Mouse (Mus musculus): Measurements from ENCODE around the gene Htra1. TPM values are rescaled to one million over a fixed set of nuclear protein-coding genes. Genes with fewer than 3 reads are reported as not detected.

Gene Htra1
- polyA plus RNA-seq, 1 experiment: 176 TPM

- peaks cover 6% of the 10 kb centered on the region for H3K36me3 ChIP-seq (ENCODE audit: control insufficient read depth, insufficient read depth)
- H3K4me3 ChIP-seq: no peak overlapping the region
- TF ChIP-seq E2F4 (IDR thresholded peaks at IDR 0.05; ENCODE audit: insufficient read depth) (no peak), MYOD1 (IDR thresholded peaks at IDR 0.05; ENCODE audit: control insufficient read depth in 1 of 3, insufficient read length in 2 of 3, low read depth in 2 of 3) (peak in 1 of 3 experiments; percentile 65), CEBPB (IDR thresholded peaks at IDR 0.05; ENCODE audit: insufficient read depth, poor library complexity, severe bottlenecking) (no peak), POLR2AphosphoS2 (IDR thresholded peaks at IDR 0.05; ENCODE audit: insufficient read length, low read depth) (no peak), TCF12 (IDR thresholded peaks at IDR 0.05; ENCODE audit: insufficient read depth, poor library complexity, severe bottlenecking) (peak; percentile 39), MAX (IDR thresholded peaks at IDR 0.05; ENCODE audit: low read depth) (no peak), REST (IDR thresholded peaks at IDR 0.05; ENCODE audit: insufficient read depth, insufficient read length) (no peak), SRF (IDR thresholded peaks at IDR 0.05; ENCODE audit: control insufficient read depth, insufficient read length, low read depth) (no peak), MYOG (IDR thresholded peaks at IDR 0.05; ENCODE audit: control insufficient read depth in 1 of 3, insufficient read depth in 1 of 3, insufficient read length in 2 of 3, low read depth in 2 of 3) (peak in 2 of 3 experiments; percentile 33 to 77), USF1 (IDR thresholded peaks at IDR 0.05; ENCODE audit: low read depth) (peak; percentile 92)
- H3K27me3 ChIP-seq (ENCODE audit: control insufficient read depth, insufficient read depth, insufficient read length): no peaks in the 10 kb centered on the region
- H3ac ChIP-seq (ENCODE audit: control insufficient read depth, insufficient read length): no peak overlapping the region
- peak overlapping the region; percentile 73 for H3K4me2 ChIP-seq (ENCODE audit: low read depth)
- H3K79me2 ChIP-seq (ENCODE audit: control insufficient read depth, insufficient read depth): no peaks in the 10 kb centered on the region
Measured at GRCm38 (mm10) chr7:130964686-130965085, 28.8 kb downstream of the Htra1 start.

GRCm38 (mm10) chr7:130965396-130965795 is 29.5 kb downstream of the Htra1 start:
- peaks cover 6% of the 10 kb centered on the region for H3K36me3 ChIP-seq (ENCODE audit: control insufficient read depth, insufficient read depth)
- H3ac ChIP-seq (ENCODE audit: control insufficient read depth, insufficient read length): no peak overlapping the region
- H3K79me2 ChIP-seq (ENCODE audit: control insufficient read depth, insufficient read depth): no peaks in the 10 kb centered on the region
- H3K4me3 ChIP-seq: no peak overlapping the region
- H3K27me3 ChIP-seq (ENCODE audit: control insufficient read depth, insufficient read depth, insufficient read length): no peaks in the 10 kb centered on the region
- peak; percentile 42 for TF ChIP-seq POLR2A (IDR thresholded peaks at IDR 0.05; ENCODE audit: insufficient read length, low read depth)
- TF ChIP-seq SRF (IDR thresholded peaks at IDR 0.05; ENCODE audit: control insufficient read depth, insufficient read length, low read depth): no peak
- no peak for TF ChIP-seq TCF12 (IDR thresholded peaks at IDR 0.05; ENCODE audit: insufficient read depth, poor library complexity, severe bottlenecking)
- TF ChIP-seq USF1 (IDR thresholded peaks at IDR 0.05; ENCODE audit: low read depth): no peak
- no peak for TF ChIP-seq POLR2AphosphoS2 (IDR thresholded peaks at IDR 0.05; ENCODE audit: insufficient read length, low read depth)
- TF ChIP-seq REST (IDR thresholded peaks at IDR 0.05; ENCODE audit: insufficient read depth, insufficient read length): no peak
- TF ChIP-seq MAX (IDR thresholded peaks at IDR 0.05; ENCODE audit: low read depth): no peak
- no peak for TF ChIP-seq MYOG (IDR thresholded peaks at IDR 0.05; ENCODE audit: control insufficient read depth in 1 of 3, insufficient read depth in 1 of 3, insufficient read length in 2 of 3, low read depth in 2 of 3)
- peak; percentile 90 for TF ChIP-seq CEBPB (IDR thresholded peaks at IDR 0.05; ENCODE audit: insufficient read depth, poor library complexity, severe bottlenecking)
- peak in 1 of 3 experiments; percentile 35 for TF ChIP-seq MYOD1 (IDR thresholded peaks at IDR 0.05; ENCODE audit: control insufficient read depth in 1 of 3, insufficient read length in 2 of 3, low read depth in 2 of 3)
- no peak for TF ChIP-seq TCF3 (IDR thresholded peaks at IDR 0.05; ENCODE audit: insufficient read length, low read depth)
- TF ChIP-seq E2F4 (IDR thresholded peaks at IDR 0.05; ENCODE audit: insufficient read depth): no peak
- peak overlapping the region; percentile 73 for H3K4me2 ChIP-seq (ENCODE audit: low read depth)

- H3K4me3 ChIP-seq: no peak overlapping the region
- H3K4me2 ChIP-seq (ENCODE audit: low read depth): peak overlapping the region; percentile 52
- no peak overlapping the region for H3ac ChIP-seq (ENCODE audit: control insufficient read depth, insufficient read length)
- peaks cover 8% of the 10 kb centered on the region for H3K36me3 ChIP-seq (ENCODE audit: control insufficient read depth, insufficient read depth)
- no peaks in the 10 kb centered on the region for H3K27me3 ChIP-seq (ENCODE audit: control insufficient read depth, insufficient read depth, insufficient read length)
- H3K79me2 ChIP-seq (ENCODE audit: control insufficient read depth, insufficient read depth): no peaks in the 10 kb centered on the region
- TF ChIP-seq CEBPB (IDR thresholded peaks at IDR 0.05; ENCODE audit: insufficient read depth, poor library complexity, severe bottlenecking) (no peak), MYOD1 (IDR thresholded peaks at IDR 0.05; ENCODE audit: control insufficient read depth in 1 of 3, insufficient read length in 2 of 3, low read depth in 2 of 3) (no peak), REST (IDR thresholded peaks at IDR 0.05; ENCODE audit: insufficient read depth, insufficient read length) (no peak), TCF3 (IDR thresholded peaks at IDR 0.05; ENCODE audit: insufficient read length, low read depth) (no peak), USF1 (IDR thresholded peaks at IDR 0.05; ENCODE audit: low read depth) (no peak), MAX (IDR thresholded peaks at IDR 0.05; ENCODE audit: low read depth) (no peak), SRF (IDR thresholded peaks at IDR 0.05; ENCODE audit: control insufficient read depth, insufficient read length, low read depth) (no peak)
Measured at GRCm38 (mm10) chr7:130965909-130966365, 30.0 kb downstream of the Htra1 start.

GRCm38 (mm10) chr7:130966451-130966850 is 30.5 kb downstream of the Htra1 start:
- Histone ChIP-seq H3K36me3 (ENCODE audit: control insufficient read depth, insufficient read depth) (peaks cover 14% of the 10 kb centered on the region), H3K27me3 (ENCODE audit: control insufficient read depth, insufficient read depth, insufficient read length) (no peaks in the 10 kb centered on the region), H3K4me3 (no peak overlapping the region), H3ac (ENCODE audit: control insufficient read depth, insufficient read length) (no peak overlapping the region), H3K4me2 (ENCODE audit: low read depth) (peak overlapping the region; percentile 46), H3K79me2 (ENCODE audit: control insufficient read depth, insufficient read depth) (no peaks in the 10 kb centered on the region)
- TF ChIP-seq MYOD1 (IDR thresholded peaks at IDR 0.05; ENCODE audit: control insufficient read depth in 1 of 3, insufficient read length in 2 of 3, low read depth in 2 of 3) (peak in 1 of 3 experiments; percentile 6), MAX (IDR thresholded peaks at IDR 0.05; ENCODE audit: low read depth) (no peak), E2F4 (IDR thresholded peaks at IDR 0.05; ENCODE audit: insufficient read depth) (no peak)

- no peaks in the 10 kb centered on the region for H3K79me2 ChIP-seq (ENCODE audit: control insufficient read depth, insufficient read depth)
Measured at GRCm38 (mm10) chr7:130966876-130967275, 31.0 kb downstream of the Htra1 start.

More at GRCm38 (mm10) chr7:130966876-130967275, 31.0 kb downstream of the Htra1 start:
- no peak overlapping the region for H3ac ChIP-seq (ENCODE audit: control insufficient read depth, insufficient read length)
- peak overlapping the region; percentile 46 for H3K4me2 ChIP-seq (ENCODE audit: low read depth)
- H3K4me3 ChIP-seq: no peak overlapping the region
- peaks cover 18% of the 10 kb centered on the region for H3K36me3 ChIP-seq (ENCODE audit: control insufficient read depth, insufficient read depth)
- TF ChIP-seq E2F4 (IDR thresholded peaks at IDR 0.05; ENCODE audit: insufficient read depth): no peak
- no peak for TF ChIP-seq USF1 (IDR thresholded peaks at IDR 0.05; ENCODE audit: low read depth)
- no peak for TF ChIP-seq POLR2A (IDR thresholded peaks at IDR 0.05; ENCODE audit: insufficient read length, low read depth)
- no peak for TF ChIP-seq SRF (IDR thresholded peaks at IDR 0.05; ENCODE audit: control insufficient read depth, insufficient read length, low read depth)
- no peak for TF ChIP-seq POLR2AphosphoS2 (IDR thresholded peaks at IDR 0.05; ENCODE audit: insufficient read length, low read depth)
- TF ChIP-seq REST (IDR thresholded peaks at IDR 0.05; ENCODE audit: insufficient read depth, insufficient read length): no peak
- no peak for TF ChIP-seq TCF3 (IDR thresholded peaks at IDR 0.05; ENCODE audit: insufficient read length, low read depth)
- no peak for TF ChIP-seq MYOG (IDR thresholded peaks at IDR 0.05; ENCODE audit: control insufficient read depth in 1 of 3, insufficient read depth in 1 of 3, insufficient read length in 2 of 3, low read depth in 2 of 3)
- H3K27me3 ChIP-seq (ENCODE audit: control insufficient read depth, insufficient read depth, insufficient read length): no peaks in the 10 kb centered on the region

Data from myocyte (in vitro differentiated cells).